Mouse (Mus musculus): ENCODE measurements around the gene Agtpbp1. TPM values are rescaled to one million over a fixed set of nuclear protein-coding genes. Genes with fewer than 3 reads are reported as not detected.
A peak's percentile ranks its signal among the peaks of the same experiment; 100 is the strongest.

The Agtpbp1 gene
- polyA plus RNA-seq (2016; fragmentation: Nextera tagmentation; extraction: Ambion mirVana): 10.4 and 10.8 TPM in 2 replicates

DNA sequence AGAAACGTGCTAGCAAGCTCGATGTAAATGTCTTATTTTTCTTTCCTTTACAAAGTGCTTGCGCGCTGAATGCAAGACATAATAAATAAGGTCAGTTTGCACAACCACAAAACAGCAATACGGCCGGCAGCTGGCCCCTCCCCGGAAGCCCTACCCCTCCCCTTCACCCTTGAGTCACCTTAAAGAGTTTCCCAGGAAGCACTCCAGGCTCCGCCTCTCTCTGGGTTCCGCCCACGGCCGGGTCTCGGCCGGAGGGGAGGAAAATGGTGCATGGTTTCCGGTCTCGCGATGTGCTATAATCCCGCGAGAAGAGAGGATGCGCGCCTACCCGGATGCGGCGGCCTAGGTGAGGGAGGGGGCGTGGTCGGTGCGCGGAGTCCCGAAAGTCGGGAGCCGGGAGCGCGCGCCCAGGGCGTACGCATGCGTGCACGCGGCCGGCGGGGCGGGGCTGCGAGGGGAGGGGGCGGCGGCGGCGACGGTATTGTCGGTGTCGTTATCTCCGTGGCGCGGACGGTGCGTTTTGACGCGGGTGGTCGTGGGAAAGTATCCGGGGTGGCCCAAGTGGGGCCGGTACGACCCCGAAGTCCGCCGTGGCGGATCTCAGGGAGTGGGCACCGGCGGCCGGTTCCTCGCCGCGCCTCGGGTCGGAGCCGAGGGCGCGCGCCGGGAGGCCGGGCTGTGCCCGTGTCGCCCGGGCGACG lies at the start of gene Agtpbp1, which contains the start of gene Naa35:
Gene Agtpbp1 (minus strand): TSS at position 281 of the 701 bp plus-strand sequence.
Gene Naa35 (plus strand): TSS at position 313 of the 701 bp plus-strand sequence.
- H3K27ac ChIP-seq (replicated peaks): peak within 1 kb of the TSS; percentile 94
- peak; percentile 99 for DNase-seq (ENCODE audit: low spot score)
- under 1% methylated on average over 83 of the region's 83 CpGs for WGBS

DNA sequence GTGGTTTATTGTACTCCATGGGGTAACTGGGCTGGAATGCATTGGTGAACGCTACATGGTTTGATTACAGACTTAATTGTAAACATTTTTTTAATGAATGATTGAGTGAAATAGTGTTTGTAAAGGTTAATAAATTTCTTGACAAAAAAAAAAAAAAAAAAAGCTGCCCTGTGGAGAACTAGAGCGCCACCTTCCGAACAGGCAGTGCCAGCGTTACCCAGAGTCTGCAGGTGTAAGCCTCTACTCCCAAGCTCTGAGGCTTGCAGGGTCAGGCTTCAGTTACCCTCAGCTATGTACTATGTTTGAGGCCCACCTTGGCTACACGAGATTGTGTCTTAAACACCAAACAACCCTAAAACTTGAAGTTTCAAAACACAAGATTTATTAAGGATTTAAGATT lies 49.6 kb upstream of the Agtpbp1 start:
- H3K36me3 ChIP-seq (replicated peaks): peaks cover 99% of the 10 kb centered on the region
- H3K27ac ChIP-seq (replicated peaks): no peak overlapping the region
- DNase-seq (ENCODE audit: low spot score): no peak
- no peaks in the 10 kb centered on the region for H3K27me3 ChIP-seq (replicated peaks; ENCODE audit: low read depth, poor library complexity, severe bottlenecking)
- no peaks in the 10 kb centered on the region for H3K9me3 ChIP-seq
- no peak overlapping the region for H3K4me3 ChIP-seq
- no peaks in the 10 kb centered on the region for H3K4me1 ChIP-seq
- 76% methylated on average over 5 of the region's 5 CpGs for WGBS

More for the DNA sequence above, at the start of gene Agtpbp1, which contains the start of gene Naa35:
- H3K27me3 ChIP-seq (replicated peaks; ENCODE audit: low read depth, poor library complexity, severe bottlenecking): no peaks in the 10 kb centered on the region
- H3K9me3 ChIP-seq: no peaks in the 10 kb centered on the region
- peaks cover 25% of the 10 kb centered on the region for H3K4me1 ChIP-seq
- H3K36me3 ChIP-seq (replicated peaks): peaks cover 33% of the 10 kb centered on the region
- H3K4me3 ChIP-seq: peak within 1 kb of the TSS; percentile 94

DNA sequence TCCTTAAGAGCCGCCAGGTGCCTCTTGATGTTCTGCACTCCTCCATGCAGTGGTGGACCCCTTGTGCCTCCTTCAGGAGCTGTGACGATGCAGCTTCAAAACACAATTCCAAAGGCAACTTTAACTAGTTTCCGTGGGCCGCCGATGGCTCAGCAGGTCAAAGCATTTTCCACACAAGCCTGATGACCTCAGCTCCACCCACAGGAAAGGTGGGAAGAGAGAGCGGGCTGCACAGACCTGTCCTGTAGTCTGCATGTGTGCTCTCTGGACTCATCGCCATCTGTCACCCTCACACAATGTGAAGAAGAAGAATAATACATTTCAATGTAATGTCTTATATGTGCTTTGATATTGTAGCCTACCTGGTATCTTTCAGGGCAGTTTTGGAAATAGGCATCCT lies 41.7 kb upstream of the Agtpbp1 start:
- H3K27ac ChIP-seq (replicated peaks): no peak overlapping the region
- H3K36me3 ChIP-seq (replicated peaks): peaks cover 93% of the 10 kb centered on the region
- no peaks in the 10 kb centered on the region for H3K27me3 ChIP-seq (replicated peaks; ENCODE audit: low read depth, poor library complexity, severe bottlenecking)
- H3K4me1 ChIP-seq: no peaks in the 10 kb centered on the region
- WGBS: 91% methylated on average over 7 of the region's 7 CpGs
- no peak for DNase-seq (ENCODE audit: low spot score)
- H3K4me3 ChIP-seq: no peak overlapping the region
- H3K9me3 ChIP-seq: no peaks in the 10 kb centered on the region

DNA sequence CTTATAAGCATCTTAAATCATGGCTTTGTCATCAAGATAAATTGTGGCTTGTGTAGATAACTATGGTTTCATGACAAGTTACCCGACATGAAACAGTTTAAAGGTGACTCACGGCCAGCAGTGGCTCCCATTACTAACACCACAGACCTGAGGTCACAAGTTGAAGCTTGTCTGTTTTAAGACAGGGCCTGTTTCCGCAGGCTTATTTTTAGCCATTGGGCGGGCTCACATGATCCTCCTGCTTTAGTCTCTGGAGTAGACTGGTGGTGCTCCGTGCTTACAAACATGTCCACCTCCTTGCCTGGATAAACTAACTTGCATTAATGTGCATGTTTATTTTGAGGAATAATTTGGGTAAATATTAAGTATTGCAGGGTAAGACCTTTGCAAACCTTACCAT lies 39.9 kb upstream of the Agtpbp1 start:
- no peak for DNase-seq (ENCODE audit: low spot score)
- Histone ChIP-seq H3K27ac (replicated peaks) (no peak overlapping the region), H3K36me3 (replicated peaks) (peaks cover 93% of the 10 kb centered on the region), H3K4me1 (no peaks in the 10 kb centered on the region), H3K9me3 (no peaks in the 10 kb centered on the region), H3K27me3 (replicated peaks; ENCODE audit: low read depth, poor library complexity, severe bottlenecking) (no peaks in the 10 kb centered on the region), H3K4me3 (no peak overlapping the region)
- 83% methylated on average over 5 of the region's 5 CpGs for WGBS

DNA sequence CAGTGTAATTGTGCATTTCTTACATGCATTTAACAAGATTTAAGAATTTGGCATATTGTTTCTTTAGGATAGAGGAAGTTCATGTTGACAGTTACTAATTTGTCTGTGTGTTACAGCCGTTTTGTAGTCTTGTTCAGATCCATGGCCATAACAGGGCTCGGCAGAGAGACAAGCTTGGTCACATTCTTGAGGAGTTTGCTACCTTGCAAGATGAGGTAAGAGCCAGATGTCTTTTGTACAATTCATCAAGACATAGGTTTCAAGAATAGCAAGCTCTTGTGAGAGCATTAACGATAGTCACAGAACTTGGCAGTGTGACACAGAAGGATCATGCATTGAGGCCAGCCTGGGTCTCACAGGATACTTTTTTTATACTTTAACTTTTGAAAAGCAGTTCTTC lies 39.4 kb upstream of the Agtpbp1 start:
- Histone ChIP-seq H3K4me3 (no peak overlapping the region), H3K36me3 (replicated peaks) (peaks cover 91% of the 10 kb centered on the region), H3K4me1 (no peaks in the 10 kb centered on the region), H3K27me3 (replicated peaks; ENCODE audit: low read depth, poor library complexity, severe bottlenecking) (no peaks in the 10 kb centered on the region), H3K9me3 (no peaks in the 10 kb centered on the region), H3K27ac (replicated peaks) (no peak overlapping the region)
- 92% methylated on average over 3 of the region's 3 CpGs for WGBS
- DNase-seq (ENCODE audit: low spot score): no peak

DNA sequence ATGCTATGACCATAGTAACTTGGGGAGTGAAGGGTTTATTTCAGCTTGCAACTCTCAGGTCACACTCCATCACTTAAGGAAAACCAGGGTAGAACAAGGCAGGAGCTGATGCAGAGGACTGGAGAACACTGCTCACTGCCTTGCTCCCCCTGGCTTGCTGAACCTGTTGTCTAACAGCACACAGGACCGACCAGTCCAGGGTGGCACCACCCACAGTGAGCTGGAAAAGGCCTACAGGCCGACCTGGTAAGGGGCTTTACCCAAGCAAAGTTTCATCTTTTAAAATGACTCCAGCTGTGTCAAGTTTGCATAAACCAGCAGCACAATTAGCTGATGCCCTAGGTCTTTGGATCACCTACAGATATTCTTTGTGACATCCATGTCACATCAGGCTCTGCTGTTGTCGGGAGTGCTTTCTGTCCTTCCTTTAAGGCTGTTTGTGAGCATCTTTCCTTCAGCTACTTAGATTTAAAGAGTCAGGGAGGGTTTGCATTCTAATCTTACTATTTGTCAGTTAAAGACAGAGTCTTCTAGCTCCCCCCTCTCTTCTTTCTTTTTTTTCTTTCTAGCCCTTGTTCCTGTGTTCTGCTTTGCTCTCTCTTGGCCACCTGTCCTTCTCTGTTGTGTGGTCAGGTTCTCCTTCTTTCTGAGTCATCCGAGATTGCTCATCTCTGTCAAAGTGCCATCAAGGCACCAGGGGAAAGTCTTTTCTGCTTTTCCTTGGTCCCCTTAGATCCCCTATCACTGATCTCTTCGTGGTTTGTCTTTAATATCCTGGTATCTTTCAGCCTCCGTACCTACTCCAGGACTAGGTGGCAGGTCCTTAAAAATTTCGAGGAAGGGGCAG lies 36.8 kb upstream of the Agtpbp1 start:
- no peaks in the 10 kb centered on the region for H3K4me1 ChIP-seq
- DNase-seq (ENCODE audit: low spot score): no peak
- peaks cover 95% of the 10 kb centered on the region for H3K36me3 ChIP-seq (replicated peaks)
- no peaks in the 10 kb centered on the region for H3K27me3 ChIP-seq (replicated peaks; ENCODE audit: low read depth, poor library complexity, severe bottlenecking)
- no peak overlapping the region for H3K27ac ChIP-seq (replicated peaks)
- no peak overlapping the region for H3K4me3 ChIP-seq
- 86% methylated on average over 7 of the region's 7 CpGs for WGBS
- no peaks in the 10 kb centered on the region for H3K9me3 ChIP-seq

DNA sequence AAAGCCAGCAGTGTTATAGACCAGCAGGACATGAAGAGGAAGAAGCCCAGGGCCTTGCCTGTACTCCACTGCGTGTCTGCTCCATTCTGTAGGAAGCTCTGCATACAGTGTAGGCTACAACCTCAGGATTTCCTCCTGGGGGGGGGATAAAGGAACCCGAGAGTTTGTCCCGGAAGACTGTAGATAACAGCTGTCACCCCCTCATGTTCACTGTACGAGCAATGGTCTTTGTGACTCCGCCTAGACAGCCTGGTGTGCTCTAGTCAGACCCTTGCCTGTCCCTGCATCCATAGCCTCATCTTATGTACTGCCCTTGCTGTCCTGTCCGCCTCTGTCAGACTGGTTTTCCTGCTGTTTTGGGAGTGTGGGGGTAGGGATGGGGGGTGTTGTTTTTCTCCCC lies 33.4 kb upstream of the Agtpbp1 start:
- no peak overlapping the region for H3K27ac ChIP-seq (replicated peaks)
- 94% methylated on average over 6 of the region's 6 CpGs for WGBS
- H3K36me3 ChIP-seq (replicated peaks): peaks cover 90% of the 10 kb centered on the region
- no peaks in the 10 kb centered on the region for H3K4me1 ChIP-seq
- no peaks in the 10 kb centered on the region for H3K27me3 ChIP-seq (replicated peaks; ENCODE audit: low read depth, poor library complexity, severe bottlenecking)
- no peaks in the 10 kb centered on the region for H3K9me3 ChIP-seq
- no peak for DNase-seq (ENCODE audit: low spot score)
- no peak overlapping the region for H3K4me3 ChIP-seq

DNA sequence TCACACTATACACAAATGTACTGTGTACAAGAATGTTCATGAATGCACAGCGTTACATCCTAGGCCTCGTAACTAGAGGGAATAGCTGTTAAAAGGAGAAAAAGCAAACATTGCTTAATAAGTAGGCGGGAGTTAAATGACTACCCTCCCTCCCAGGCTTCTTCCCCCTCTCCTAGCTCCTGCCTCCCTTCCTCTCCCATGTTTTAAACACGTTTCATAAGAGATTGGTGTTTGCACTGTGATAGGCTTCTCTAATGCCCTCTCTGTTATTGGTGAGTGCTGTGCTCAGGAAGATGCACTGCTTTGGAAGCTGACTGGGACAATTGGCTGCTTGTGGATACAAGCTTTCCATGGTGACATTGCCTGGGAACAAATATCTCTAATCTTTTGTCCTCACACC lies 30.5 kb upstream of the Agtpbp1 start:
- no peaks in the 10 kb centered on the region for H3K4me1 ChIP-seq
- H3K27ac ChIP-seq (replicated peaks): no peak overlapping the region
- no peak for DNase-seq (ENCODE audit: low spot score)
- WGBS: 90% methylated on average over 4 of the region's 4 CpGs
- H3K4me3 ChIP-seq: no peak overlapping the region
- no peaks in the 10 kb centered on the region for H3K27me3 ChIP-seq (replicated peaks; ENCODE audit: low read depth, poor library complexity, severe bottlenecking)
- no peaks in the 10 kb centered on the region for H3K9me3 ChIP-seq
- peaks cover 90% of the 10 kb centered on the region for H3K36me3 ChIP-seq (replicated peaks)

DNA sequence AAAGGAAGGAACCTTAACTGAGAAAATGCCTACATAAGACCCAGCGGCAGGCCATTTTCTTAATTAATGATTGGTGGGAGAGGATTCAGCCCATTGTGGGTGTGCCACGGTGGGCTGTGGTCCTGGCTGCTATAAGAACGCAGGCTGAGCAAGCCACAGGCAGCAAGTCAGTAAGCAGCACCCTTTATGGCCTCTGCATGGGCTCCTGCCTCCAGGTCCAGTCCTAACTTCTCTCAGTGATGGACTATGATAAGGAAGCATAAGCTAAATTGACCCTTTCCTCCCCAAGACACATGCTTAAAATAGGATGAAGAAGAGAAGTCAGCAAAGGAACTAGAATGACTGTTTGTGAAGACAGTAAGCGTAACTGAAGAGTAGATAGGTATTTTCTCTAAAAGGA lies 30.1 kb upstream of the Agtpbp1 start:
- no peak overlapping the region for H3K4me3 ChIP-seq
- H3K36me3 ChIP-seq (replicated peaks): peaks cover 90% of the 10 kb centered on the region
- H3K27ac ChIP-seq (replicated peaks): no peak overlapping the region
- no peaks in the 10 kb centered on the region for H3K9me3 ChIP-seq
- no peaks in the 10 kb centered on the region for H3K27me3 ChIP-seq (replicated peaks; ENCODE audit: low read depth, poor library complexity, severe bottlenecking)
- H3K4me1 ChIP-seq: no peaks in the 10 kb centered on the region
- DNase-seq (ENCODE audit: low spot score): no peak
- WGBS: 93% methylated on average over 4 of the region's 4 CpGs

DNA sequence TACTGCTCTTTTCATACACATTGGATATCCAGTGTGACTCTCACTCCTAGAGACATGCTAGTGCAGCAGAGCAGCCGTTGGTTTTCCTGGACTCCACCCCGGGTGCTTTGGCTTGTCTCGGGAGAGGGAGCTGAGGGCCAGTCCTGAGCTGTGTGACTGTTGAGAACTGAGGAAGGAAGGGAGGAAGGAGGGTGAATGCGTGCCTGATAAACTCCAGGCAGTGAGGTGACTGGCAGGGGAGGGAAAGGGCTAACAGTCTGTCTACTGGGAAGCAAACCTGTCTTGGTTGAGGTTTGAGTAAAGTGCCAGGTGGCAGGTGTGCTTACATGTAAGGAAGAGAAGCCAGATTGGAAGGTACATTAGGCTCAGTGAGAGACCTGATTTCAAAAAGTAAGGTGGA lies 28.8 kb upstream of the Agtpbp1 start:
- H3K4me3 ChIP-seq: no peak overlapping the region
- H3K9me3 ChIP-seq: no peaks in the 10 kb centered on the region
- H3K36me3 ChIP-seq (replicated peaks): peaks cover 92% of the 10 kb centered on the region
- DNase-seq (ENCODE audit: low spot score): no peak
- H3K27ac ChIP-seq (replicated peaks): no peak overlapping the region
- no peaks in the 10 kb centered on the region for H3K27me3 ChIP-seq (replicated peaks; ENCODE audit: low read depth, poor library complexity, severe bottlenecking)
- 90% methylated on average over 4 of the region's 4 CpGs for WGBS
- no peaks in the 10 kb centered on the region for H3K4me1 ChIP-seq

DNA sequence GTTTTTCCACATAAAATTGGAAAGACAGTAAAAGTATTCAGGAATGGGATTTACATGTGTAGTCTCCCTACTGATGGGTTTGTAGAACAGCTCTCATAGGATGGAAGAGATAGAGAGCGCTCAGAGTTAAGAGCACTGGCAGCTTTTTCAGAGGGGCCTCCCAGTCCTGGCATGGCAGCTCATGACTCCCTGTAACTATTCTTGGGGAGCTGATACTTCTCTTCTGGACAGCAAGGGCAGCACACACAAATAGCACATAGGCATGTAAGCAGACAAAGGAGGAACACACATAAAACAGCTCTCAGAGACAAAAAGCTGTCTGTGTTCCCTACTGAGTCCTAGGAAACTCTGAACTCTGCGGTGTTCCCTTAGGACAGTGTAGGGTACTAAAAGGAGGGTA lies 25.4 kb upstream of the Agtpbp1 start:
- Histone ChIP-seq H3K36me3 (replicated peaks) (peaks cover 99% of the 10 kb centered on the region), H3K4me3 (no peak overlapping the region), H3K4me1 (no peaks in the 10 kb centered on the region), H3K27me3 (replicated peaks; ENCODE audit: low read depth, poor library complexity, severe bottlenecking) (no peaks in the 10 kb centered on the region), H3K9me3 (no peaks in the 10 kb centered on the region), H3K27ac (replicated peaks) (no peak overlapping the region)
- 95% methylated on average over 2 of the region's 2 CpGs for WGBS
- DNase-seq (ENCODE audit: low spot score): no peak

DNA sequence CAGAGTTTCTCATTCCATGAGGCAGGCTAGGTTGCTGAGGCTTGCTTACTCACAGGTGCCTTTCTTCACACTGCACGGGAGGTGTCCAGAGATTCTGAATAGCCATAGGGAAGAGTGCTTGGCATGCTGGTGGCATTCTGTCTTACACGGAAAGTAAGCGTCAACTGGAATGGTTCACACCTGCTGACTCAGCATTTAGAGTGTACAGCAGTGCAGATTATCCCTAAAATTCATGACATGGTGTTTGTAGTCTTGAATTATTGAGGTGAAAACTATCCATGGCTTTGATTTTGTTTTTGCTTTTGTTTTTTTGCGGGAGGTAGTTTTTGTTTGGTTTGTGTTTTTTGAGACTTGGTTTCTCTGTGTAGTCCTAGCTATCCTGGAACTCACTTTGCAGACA lies 24.9 kb upstream of the Agtpbp1 start:
- WGBS: 93% methylated on average over 4 of the region's 4 CpGs
- peaks cover 99% of the 10 kb centered on the region for H3K36me3 ChIP-seq (replicated peaks)

More for the DNA sequence above, 24.9 kb upstream of the Agtpbp1 start:
- no peak for DNase-seq (ENCODE audit: low spot score)
- Histone ChIP-seq H3K4me3 (no peak overlapping the region), H3K27ac (replicated peaks) (no peak overlapping the region), H3K27me3 (replicated peaks; ENCODE audit: low read depth, poor library complexity, severe bottlenecking) (no peaks in the 10 kb centered on the region), H3K4me1 (no peaks in the 10 kb centered on the region), H3K9me3 (no peaks in the 10 kb centered on the region)

Data from embryonic facial prominence, embryonic 10.5 days (tissue).